Mouse (Mus musculus): ENCODE measurements around the gene Zfp62. TPM values are rescaled to one million over a fixed set of nuclear protein-coding genes. Genes with fewer than 3 reads are reported as not detected.
A peak's percentile ranks its signal among the peaks of the same experiment; 100 is the strongest.
"Not testable (repeated sequence)": the region's sequence is repeated elsewhere in the genome, so short reads cannot be mapped to it uniquely, and the experiment has no call there.

Gene Zfp62
- polyA plus RNA-seq, 1 experiment from 2014 or later = 11.7 TPM

- Histone ChIP-seq H3K27ac (ENCODE audit: low read length) (no peak overlapping the region), H3K4me2 (ENCODE audit: low read depth, low read length) (no peak overlapping the region), H3K4me1 (ENCODE audit: control insufficient read depth, low read depth, low read length) (no peaks in the 10 kb centered on the region; the same call in 1 of the 2 replicates), H3K4me3 (ENCODE audit: low read depth, low read length) (no peak overlapping the region), H3K9ac (ENCODE audit: low read depth, low read length) (no peak overlapping the region), H3K27me3 (ENCODE audit: control insufficient read depth, insufficient read depth, low read depth, low read length) (no peaks in the 10 kb centered on the region), H3K36me3 (ENCODE audit: control insufficient read depth, insufficient read depth) (no peaks in the 10 kb centered on the region), H3K9me3 (replicated peaks; ENCODE audit: control insufficient read depth, low read length) (no peaks in the 10 kb centered on the region)
- ATAC-seq (ENCODE audit: low read depth) = no peak
- 65% methylated on average over 6 of the region's 6 CpGs for WGBS (ENCODE audit: insufficient replicate concordance)
These were observed 16.6 kb upstream of the Zfp62 start for GRCm38 (mm10) chr11:49186452-49186851.

- Histone ChIP-seq H3K9ac (ENCODE audit: low read depth, low read length) (no peak within 1 kb of the TSS), H3K4me1 (ENCODE audit: control insufficient read depth, low read depth, low read length) (no peaks in the 10 kb centered on the region; the same call in 1 of the 2 replicates), H3K4me2 (ENCODE audit: low read depth, low read length) (no peak within 1 kb of the TSS), H3K36me3 (ENCODE audit: control insufficient read depth, insufficient read depth) (no peaks in the 10 kb centered on the region), H3K9me3 (replicated peaks; ENCODE audit: control insufficient read depth, low read length) (no peaks in the 10 kb centered on the region), H3K4me3 (ENCODE audit: low read depth, low read length) (no peak within 1 kb of the TSS), H3K27ac (ENCODE audit: low read length) (no peak within 1 kb of the TSS), H3K27me3 (ENCODE audit: control insufficient read depth, insufficient read depth, low read depth, low read length) (no peaks in the 10 kb centered on the region)
- no peak for ATAC-seq (ENCODE audit: low read depth)
- WGBS (ENCODE audit: insufficient replicate concordance) = 47% methylated on average over 8 of the region's 8 CpGs
These were observed 16.1 kb upstream of the Zfp62 start, which contains the start of gene Btnl9 for GRCm38 (mm10) chr11:49186955-49187488. Gene Btnl9, minus strand, starts transcription at chr11:49187159.

- ATAC-seq (ENCODE audit: low read depth) = no peak
- no peak overlapping the region for H3K27ac ChIP-seq (ENCODE audit: low read length)
- no peaks in the 10 kb centered on the region; the same call in 1 of the 2 replicates for H3K4me1 ChIP-seq (ENCODE audit: control insufficient read depth, low read depth, low read length)
- 68% methylated on average over 10 of the region's 10 CpGs for WGBS (ENCODE audit: insufficient replicate concordance)
- no peak overlapping the region for H3K4me2 ChIP-seq (ENCODE audit: low read depth, low read length)
- H3K9me3 ChIP-seq (replicated peaks; ENCODE audit: control insufficient read depth, low read length) = no peaks in the 10 kb centered on the region
- no peak overlapping the region for H3K9ac ChIP-seq (ENCODE audit: low read depth, low read length)
- H3K36me3 ChIP-seq (ENCODE audit: control insufficient read depth, insufficient read depth) = no peaks in the 10 kb centered on the region
- H3K27me3 ChIP-seq (ENCODE audit: control insufficient read depth, insufficient read depth, low read depth, low read length) = no peaks in the 10 kb centered on the region
- H3K4me3 ChIP-seq (ENCODE audit: low read depth, low read length) = no peak overlapping the region
These were observed 15.4 kb upstream of the Zfp62 start for GRCm38 (mm10) chr11:49187701-49188100.

GRCm38 (mm10) chr11:49189737-49190136 is 13.4 kb upstream of the Zfp62 start:
- Histone ChIP-seq H3K4me2 (ENCODE audit: low read depth, low read length) (no peak overlapping the region), H3K4me1 (ENCODE audit: control insufficient read depth, low read depth, low read length) (no peaks in the 10 kb centered on the region; the same call in 1 of the 2 replicates), H3K4me3 (ENCODE audit: low read depth, low read length) (no peak overlapping the region), H3K9me3 (replicated peaks; ENCODE audit: control insufficient read depth, low read length) (no peaks in the 10 kb centered on the region), H3K27me3 (ENCODE audit: control insufficient read depth, insufficient read depth, low read depth, low read length) (no peaks in the 10 kb centered on the region), H3K27ac (ENCODE audit: low read length) (no peak overlapping the region), H3K36me3 (ENCODE audit: control insufficient read depth, insufficient read depth) (no peaks in the 10 kb centered on the region), H3K9ac (ENCODE audit: low read depth, low read length) (no peak overlapping the region)
- ATAC-seq (ENCODE audit: low read depth) = no peak
- 1% methylated on average over 7 of the region's 7 CpGs for WGBS (ENCODE audit: insufficient replicate concordance)

GRCm38 (mm10) chr11:49191083-49191482 is 12.0 kb upstream of the Zfp62 start:
- Histone ChIP-seq H3K27me3 (ENCODE audit: control insufficient read depth, insufficient read depth, low read depth, low read length) (no peaks in the 10 kb centered on the region), H3K4me2 (ENCODE audit: low read depth, low read length) (no peak overlapping the region), H3K4me1 (ENCODE audit: control insufficient read depth, low read depth, low read length) (no peaks in the 10 kb centered on the region; the same call in 1 of the 2 replicates), H3K36me3 (ENCODE audit: control insufficient read depth, insufficient read depth) (no peaks in the 10 kb centered on the region), H3K9ac (ENCODE audit: low read depth, low read length) (no peak overlapping the region), H3K9me3 (replicated peaks; ENCODE audit: control insufficient read depth, low read length) (no peaks in the 10 kb centered on the region), H3K27ac (ENCODE audit: low read length) (no peak overlapping the region), H3K4me3 (ENCODE audit: low read depth, low read length) (no peak overlapping the region)
- no peak for ATAC-seq (ENCODE audit: low read depth)
- WGBS (ENCODE audit: insufficient replicate concordance) = 30% methylated on average over 2 of the region's 2 CpGs

- not testable (repeated sequence) for H3K4me2 ChIP-seq (ENCODE audit: low read depth, low read length); H3K9ac ChIP-seq (ENCODE audit: low read depth, low read length); H3K27me3 ChIP-seq (ENCODE audit: control insufficient read depth, insufficient read depth, low read depth, low read length); H3K4me3 ChIP-seq (ENCODE audit: low read depth, low read length); H3K36me3 ChIP-seq (ENCODE audit: control insufficient read depth, insufficient read depth); H3K27ac ChIP-seq (ENCODE audit: low read length); H3K9me3 ChIP-seq (replicated peaks; ENCODE audit: control insufficient read depth, low read length); H3K4me1 ChIP-seq (ENCODE audit: control insufficient read depth, low read depth, low read length); ATAC-seq (ENCODE audit: low read depth)
- WGBS (ENCODE audit: insufficient replicate concordance) = 85% methylated on average over 9 of the region's 9 CpGs
These were observed 8.3 kb upstream of the Zfp62 start for GRCm38 (mm10) chr11:49194771-49195170.

- no peaks in the 10 kb centered on the region for H3K27me3 ChIP-seq (ENCODE audit: control insufficient read depth, insufficient read depth, low read depth, low read length)
- H3K4me2 ChIP-seq (ENCODE audit: low read depth, low read length) = no peak overlapping the region
- H3K27ac ChIP-seq (ENCODE audit: low read length) = no peak overlapping the region
- no peak overlapping the region for H3K9ac ChIP-seq (ENCODE audit: low read depth, low read length)
- peak; percentile 54 for ATAC-seq (ENCODE audit: low read depth)
- H3K4me3 ChIP-seq (ENCODE audit: low read depth, low read length) = no peak overlapping the region
- H3K4me1 ChIP-seq (ENCODE audit: control insufficient read depth, low read depth, low read length) = no peaks in the 10 kb centered on the region; the same call in 1 of the 2 replicates
- H3K9me3 ChIP-seq (replicated peaks; ENCODE audit: control insufficient read depth, low read length) = no peaks in the 10 kb centered on the region
- no peaks in the 10 kb centered on the region for H3K36me3 ChIP-seq (ENCODE audit: control insufficient read depth, insufficient read depth)
- 29% methylated on average over 7 of the region's 7 CpGs for WGBS (ENCODE audit: insufficient replicate concordance)
These were observed 7.2 kb upstream of the Zfp62 start for GRCm38 (mm10) chr11:49195819-49196322.

GRCm38 (mm10) chr11:49200666-49201065 is 2.4 kb upstream of the Zfp62 start:
- Histone ChIP-seq H3K27me3 (ENCODE audit: control insufficient read depth, insufficient read depth, low read depth, low read length) (no peaks in the 10 kb centered on the region), H3K9ac (ENCODE audit: low read depth, low read length) (no peak overlapping the region), H3K27ac (ENCODE audit: low read length) (no peak overlapping the region), H3K4me3 (ENCODE audit: low read depth, low read length) (no peak overlapping the region), H3K4me2 (ENCODE audit: low read depth, low read length) (no peak overlapping the region), H3K9me3 (replicated peaks; ENCODE audit: control insufficient read depth, low read length) (no peaks in the 10 kb centered on the region), H3K36me3 (ENCODE audit: control insufficient read depth, insufficient read depth) (no peaks in the 10 kb centered on the region), H3K4me1 (ENCODE audit: control insufficient read depth, low read depth, low read length) (peaks cover 18% of the 10 kb centered on the region)
- no peak for ATAC-seq (ENCODE audit: low read depth)

GRCm38 (mm10) chr11:49201142-49201541 is 1.9 kb upstream of the Zfp62 start:
- Histone ChIP-seq H3K36me3 (ENCODE audit: control insufficient read depth, insufficient read depth) (no peaks in the 10 kb centered on the region), H3K4me1 (ENCODE audit: control insufficient read depth, low read depth, low read length) (peaks cover 20% of the 10 kb centered on the region), H3K27ac (ENCODE audit: low read length) (no peak overlapping the region), H3K27me3 (ENCODE audit: control insufficient read depth, insufficient read depth, low read depth, low read length) (no peaks in the 10 kb centered on the region), H3K4me3 (ENCODE audit: low read depth, low read length) (no peak overlapping the region), H3K9ac (ENCODE audit: low read depth, low read length) (no peak overlapping the region), H3K4me2 (ENCODE audit: low read depth, low read length) (no peak overlapping the region), H3K9me3 (replicated peaks; ENCODE audit: control insufficient read depth, low read length) (no peaks in the 10 kb centered on the region)
- no peak for ATAC-seq (ENCODE audit: low read depth)

Measured in liver, embryonic 16.5 days (tissue).